Mouse (Mus musculus) forebrain, embryonic 11.5 days (tissue): ENCODE measurements at regions not wholly inside any gene's neighbourhood (a gene's known extent, or its start where the extent isn't known, plus 50 kb on each side); places are given as distances from the start of the nearest gene placed in this dataset.

Experiments
- ATAC-seq: fragments of 200-750 bp; cut with Nextera tagmentation; replicated peaks from 2 replicates; pipeline ENCODE4 v1.8.0; 2017; ENCODE audit warnings: moderate TSS enrichment; ENCODE audit not compliant: low FRiP score
- DNase-seq: peaks from one replicate; pipeline ENCODE4 v3.0.0-alpha.2; 2017; ENCODE audit warnings: low spot score
- H3K27ac ChIP-seq: fragments of 300-500 bp; sonication (generic); 2 replicates; pipeline ENCODE4 v1.5.1; 2014; ENCODE audit warnings: low read depth, low read length
- H3K27me3 ChIP-seq: fragments of 300-500 bp; sonication (generic); 2 replicates; pipeline ENCODE4 v1.6.1; 2014; ENCODE audit warnings: mild to moderate bottlenecking, low read length, mixed read lengths; ENCODE audit not compliant: control insufficient read depth, insufficient read depth
- H3K36me3 ChIP-seq: fragments of 300-500 bp; sonication (generic); 2 replicates; pipeline ENCODE4 v1.6.1; 2014; ENCODE audit warnings: mild to moderate bottlenecking, low read length, moderate library complexity, mixed read lengths; ENCODE audit not compliant: control insufficient read depth, insufficient read depth
- H3K4me1 ChIP-seq: fragments of 300-500 bp; sonication (generic); replicated peaks from 2 replicates; pipeline ENCODE4 v1.6.1; 2014; ENCODE audit warnings: low read length, mixed read lengths; ENCODE audit not compliant: control insufficient read depth, insufficient read depth
- H3K4me2 ChIP-seq: fragments of 300-500 bp; sonication (generic); 2 replicates; pipeline ENCODE4 v1.6.1; 2014; ENCODE audit warnings: low read depth, mild to moderate bottlenecking, low read length, moderate library complexity, mixed read lengths; ENCODE audit not compliant: severe bottlenecking
- H3K4me3 ChIP-seq: fragments of 300-500 bp; sonication (generic); 2 replicates; pipeline ENCODE4 v1.5.1; 2014; ENCODE audit warnings: low read depth, low read length
- H3K9ac ChIP-seq: fragments of 300-500 bp; sonication (generic); 2 replicates; pipeline ENCODE4 v1.6.1; 2014; ENCODE audit warnings: low read length
- H3K9me3 ChIP-seq: fragments of 300-500 bp; sonication (generic); 2 replicates; pipeline ENCODE4 v1.6.1; 2016; ENCODE audit warnings: low read length, mixed read lengths; ENCODE audit not compliant: control insufficient read depth
- WGBS: fragments of 180-500 bp; shearing (Covaris S2); extraction: QIAGEN DNeasy Blood & Tissue Kit; methylation state at CpG from one replicate; pipeline ENCODE4 v1.1.7; 2014; 5-methylcytosine and 5-hydroxymethylcytosine counted together

GRCm38 (mm10) chr2:8562948-8563347 is 1053.6 kb upstream of the Celf2 start:
- DNase-seq, result no peak
- WGBS, result 84% methylated on average over 6 of the region's 6 CpGs
- ATAC-seq, result no peak
- no peak overlapping the region for H3K4me2 ChIP-seq
- H3K4me1 ChIP-seq, result no peaks in the 10 kb centered on the region
- no peaks in the 10 kb centered on the region for H3K27me3 ChIP-seq
- H3K4me3 ChIP-seq, result no peak overlapping the region
- H3K36me3 ChIP-seq, result no peaks in the 10 kb centered on the region
- H3K9ac ChIP-seq, result no peak overlapping the region
- H3K27ac ChIP-seq, result no peak overlapping the region
- no peaks in the 10 kb centered on the region for H3K9me3 ChIP-seq

- H3K9me3 ChIP-seq, result no peaks in the 10 kb centered on the region
- no peaks in the 10 kb centered on the region for H3K4me1 ChIP-seq
- no peaks in the 10 kb centered on the region for H3K36me3 ChIP-seq
- no peak overlapping the region for H3K27ac ChIP-seq
- no peak overlapping the region for H3K9ac ChIP-seq
- H3K4me2 ChIP-seq, result no peak overlapping the region
- no peak for ATAC-seq
- DNase-seq, result no peak
- no peak overlapping the region for H3K4me3 ChIP-seq
- H3K27me3 ChIP-seq, result no peaks in the 10 kb centered on the region
These were observed 1036.8 kb upstream of the Celf2 start for GRCm38 (mm10) chr2:8546116-8546515.

- Histone ChIP-seq H3K4me2 (no peak overlapping the region), H3K4me1 (no peaks in the 10 kb centered on the region), H3K9ac (no peak overlapping the region), H3K9me3 (no peaks in the 10 kb centered on the region), H3K36me3 (no peaks in the 10 kb centered on the region), H3K27ac (no peak overlapping the region), H3K4me3 (no peak overlapping the region), H3K27me3 (no peaks in the 10 kb centered on the region)
- 17% methylated on average over 1 of the region's 1 CpGs for whole genome bisulfite sequencing
- ATAC-seq (no peak), DNase-seq (no peak)
These were observed 1027.5 kb upstream of the Celf2 start for GRCm38 (mm10) chr2:8536842-8537241.

- Histone ChIP-seq H3K4me2 (no peak overlapping the region), H3K27me3 (no peaks in the 10 kb centered on the region), H3K4me3 (no peak overlapping the region), H3K4me1 (no peaks in the 10 kb centered on the region), H3K27ac (no peak overlapping the region), H3K9me3 (no peaks in the 10 kb centered on the region), H3K9ac (no peak overlapping the region), H3K36me3 (no peaks in the 10 kb centered on the region)
- ATAC-seq, result no peak
- DNase-seq, result no peak
- WGBS, result 26% methylated on average over 1 of the region's 1 CpGs
These were observed 989.1 kb upstream of the Celf2 start for GRCm38 (mm10) chr2:8498466-8498865.

- DNase-seq, result no peak
- Histone ChIP-seq H3K4me1 (no peaks in the 10 kb centered on the region), H3K9me3 (no peaks in the 10 kb centered on the region), H3K27ac (no peak overlapping the region), H3K27me3 (no peaks in the 10 kb centered on the region), H3K9ac (no peak overlapping the region), H3K36me3 (no peaks in the 10 kb centered on the region), H3K4me3 (no peak overlapping the region), H3K4me2 (no peak overlapping the region)
- ATAC-seq, result peak; percentile 27; the same call in 1 of the 2 replicates
- WGBS, result 69% methylated on average over 6 of the region's 6 CpGs
These were observed 968.6 kb upstream of the Celf2 start for GRCm38 (mm10) chr2:8477827-8478528.

GRCm38 (mm10) chr2:8470546-8470945 is 961.2 kb upstream of the Celf2 start:
- 30% methylated on average over 1 of the region's 1 CpGs for WGBS
- no peak for DNase-seq
- H3K36me3 ChIP-seq, result no peaks in the 10 kb centered on the region

GRCm38 (mm10) chr2:8468989-8469388 is 959.6 kb upstream of the Celf2 start:
- no peak for ATAC-seq
- Histone ChIP-seq H3K4me2 (no peak overlapping the region), H3K27ac (no peak overlapping the region), H3K4me3 (no peak overlapping the region), H3K36me3 (no peaks in the 10 kb centered on the region), H3K9me3 (no peaks in the 10 kb centered on the region), H3K27me3 (no peaks in the 10 kb centered on the region), H3K9ac (no peak overlapping the region), H3K4me1 (no peaks in the 10 kb centered on the region)
- no peak for DNase-seq
- 53% methylated on average over 2 of the region's 2 CpGs for whole genome bisulfite sequencing

More at GRCm38 (mm10) chr2:8470546-8470945, 961.2 kb upstream of the Celf2 start:
- Histone ChIP-seq H3K9ac (no peak overlapping the region), H3K27me3 (no peaks in the 10 kb centered on the region), H3K4me3 (no peak overlapping the region), H3K4me2 (no peak overlapping the region), H3K9me3 (no peaks in the 10 kb centered on the region), H3K27ac (no peak overlapping the region), H3K4me1 (no peaks in the 10 kb centered on the region)
- no peak for ATAC-seq

- H3K27ac ChIP-seq, result no peak overlapping the region
- ATAC-seq (peak; percentile 23; the same call in 1 of the 2 replicates), DNase-seq (no peak)
- no peak overlapping the region for H3K4me3 ChIP-seq
- no peaks in the 10 kb centered on the region for H3K36me3 ChIP-seq
- no peaks in the 10 kb centered on the region for H3K9me3 ChIP-seq
- H3K4me1 ChIP-seq, result no peaks in the 10 kb centered on the region
- no peaks in the 10 kb centered on the region for H3K27me3 ChIP-seq
- no peak overlapping the region for H3K9ac ChIP-seq
- H3K4me2 ChIP-seq, result no peak overlapping the region
These were observed 959.0 kb upstream of the Celf2 start for GRCm38 (mm10) chr2:8468351-8468750.

GRCm38 (mm10) chr2:8467531-8468203 is 958.3 kb upstream of the Celf2 start:
- ATAC-seq, result peak; percentile 50
- Histone ChIP-seq H3K9me3 (no peaks in the 10 kb centered on the region), H3K27ac (no peak overlapping the region), H3K4me2 (no peak overlapping the region), H3K4me1 (no peaks in the 10 kb centered on the region), H3K9ac (no peak overlapping the region), H3K36me3 (no peaks in the 10 kb centered on the region), H3K27me3 (no peaks in the 10 kb centered on the region), H3K4me3 (no peak overlapping the region)
- no peak for DNase-seq
- WGBS, result 36% methylated on average over 2 of the region's 2 CpGs
